In the genomic region with DNA sequence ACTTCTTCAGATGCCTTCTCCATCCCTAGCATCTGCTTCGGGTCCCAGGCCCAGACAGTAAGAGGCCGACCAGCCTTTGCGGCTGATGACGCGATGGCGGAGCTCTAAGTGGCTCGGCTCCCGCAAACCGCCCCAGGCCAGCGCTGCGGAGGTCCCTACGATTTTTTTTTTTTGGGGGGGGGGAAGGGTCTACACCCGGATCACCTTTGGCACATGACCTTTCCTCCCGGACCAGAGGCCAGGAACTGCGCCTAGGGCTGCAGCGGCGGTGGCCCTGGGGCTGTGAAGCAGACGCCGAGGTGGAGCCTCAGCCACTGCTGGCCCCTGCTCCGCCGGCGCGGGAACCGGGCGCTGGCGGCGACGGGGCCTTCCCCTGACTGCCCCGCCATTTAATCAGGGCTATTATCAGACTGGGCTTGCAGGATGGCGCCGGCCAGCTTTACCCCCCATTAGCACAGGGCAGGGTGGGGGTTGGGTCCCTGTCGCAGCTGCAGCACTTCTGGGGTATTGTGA, we compare ENCODE assay signal across 8 mouse cellular contexts. TPM values are rescaled to one million over a fixed set of nuclear protein-coding genes. Genes with fewer than 3 reads are reported as not detected.
DNase-seq lines count a peak whose midpoint lies in the region; ATAC-seq and TF ChIP-seq lines count a peak whose summit lies in the region.

No protein-coding gene starts in this region.

- TF ChIP-seq EP300 in heart, adult 2 months (IDR thresholded peaks at IDR 0.05; ENCODE audit: insufficient read depth, low read depth, low read length): no peak

- peak; percentile 75 for ATAC-seq in hindbrain, embryonic 13.5 days (ENCODE audit: low FRiP score)
- peak; percentile 65 for ATAC-seq in midbrain, embryonic 15.5 days (replicated peaks)

- peak overlapping the region; percentile 43 for H3K27ac ChIP-seq in heart, adult 2 months
- 0 out of 2 replicates have a peak overlapping the region, but pooled peaks have one; percentile 44 for H3K27ac ChIP-seq in embryonic facial prominence, embryonic 10.5 days (replicated peaks)
- no peak overlapping the region for H3K27ac ChIP-seq in hindbrain, embryonic 13.5 days
- H3K27ac ChIP-seq in midbrain, embryonic 15.5 days: no peak overlapping the region

- no peaks in the 10 kb centered on the region for H3K36me3 ChIP-seq in heart, adult 2 months (ENCODE audit: control insufficient read depth, insufficient read depth, low read length)
- H3K36me3 ChIP-seq in embryonic facial prominence, embryonic 10.5 days (replicated peaks): no peaks in the 10 kb centered on the region
- no peaks in the 10 kb centered on the region for H3K36me3 ChIP-seq in hindbrain, embryonic 13.5 days
- H3K36me3 ChIP-seq in midbrain, embryonic 15.5 days (replicated peaks): no peaks in the 10 kb centered on the region

- H3K27me3 ChIP-seq in heart, adult 2 months (ENCODE audit: control insufficient read depth, insufficient read depth, low read length): peaks cover 1% of the 10 kb centered on the region; the same call in 1 of the 2 replicates
- peaks cover 73% of the 10 kb centered on the region for H3K27me3 ChIP-seq in embryonic facial prominence, embryonic 10.5 days (replicated peaks; ENCODE audit: low read depth, poor library complexity, severe bottlenecking)
- peaks cover 81% of the 10 kb centered on the region for H3K27me3 ChIP-seq in hindbrain, embryonic 13.5 days
- H3K27me3 ChIP-seq in midbrain, embryonic 15.5 days (replicated peaks): peaks cover 67% of the 10 kb centered on the region

- intact Hi-C loops in heart, adult 2 months (cut with DNase I): no loop called here
- intact Hi-C loops in heart, postnatal 25 days (cut with DNase I): no loop called here
- intact Hi-C loops in gastrocnemius, postnatal 36 days (cut with DNase I): no loop called here

- no peaks in the 10 kb centered on the region for H3K79me2 ChIP-seq in heart, adult 2 months (replicated peaks; ENCODE audit: control insufficient read depth, insufficient read depth, low read length)

- H3K4me2 ChIP-seq in hindbrain, embryonic 13.5 days: peak overlapping the region; percentile 56
- peak overlapping the region; percentile 59 for H3K4me2 ChIP-seq in midbrain, embryonic 15.5 days

- H3K9me3 ChIP-seq in embryonic facial prominence, embryonic 10.5 days: no peaks in the 10 kb centered on the region
- H3K9me3 ChIP-seq in hindbrain, embryonic 13.5 days: no peaks in the 10 kb centered on the region
- H3K9me3 ChIP-seq in midbrain, embryonic 15.5 days: no peaks in the 10 kb centered on the region

- H3K4me1 ChIP-seq in heart, adult 2 months (ENCODE audit: control insufficient read depth, insufficient read depth, low read length): peaks cover 2% of the 10 kb centered on the region
- peaks cover 20% of the 10 kb centered on the region for H3K4me1 ChIP-seq in embryonic facial prominence, embryonic 10.5 days
- H3K4me1 ChIP-seq in hindbrain, embryonic 13.5 days (replicated peaks): peaks cover 23% of the 10 kb centered on the region
- peaks cover 17% of the 10 kb centered on the region for H3K4me1 ChIP-seq in midbrain, embryonic 15.5 days

- peak; percentile 45 to 63 for DNase-seq in heart, adult 2 months
- no peak for DNase-seq in heart, postnatal 25 days (ENCODE audit: low spot score)
- peak; percentile 68 for DNase-seq in embryonic facial prominence, embryonic 10.5 days (ENCODE audit: low spot score)
- DNase-seq in adipocyte (ENCODE audit: low spot score): no peak
- no peak for DNase-seq in gastrocnemius, postnatal 36 days
- no peak for DNase-seq in left cerebral cortex, adult 11 months (ENCODE audit: low spot score)

- peak overlapping the region; percentile 55 for H3K9ac ChIP-seq in heart, adult 2 months (ENCODE audit: low read depth, low read length)
- H3K9ac ChIP-seq in hindbrain, embryonic 13.5 days: 0 out of 2 replicates have a peak overlapping the region, but pooled peaks have one; percentile 29
- H3K9ac ChIP-seq in midbrain, embryonic 15.5 days: no peak overlapping the region

- H3K4me3 ChIP-seq in heart, adult 2 months: peak overlapping the region; percentile 41
- H3K4me3 ChIP-seq in embryonic facial prominence, embryonic 10.5 days: peak overlapping the region; percentile 60
- H3K4me3 ChIP-seq in hindbrain, embryonic 13.5 days: peak overlapping the region; percentile 31
- H3K4me3 ChIP-seq in midbrain, embryonic 15.5 days: peak overlapping the region; percentile 32

- TF ChIP-seq POLR2A in heart, adult 2 months (IDR thresholded peaks at IDR 0.05; ENCODE audit: insufficient read depth, low read depth, low read length): no peak

- WGBS in heart, adult 2 months: 2% methylated on average over 32 of the region's 32 CpGs
- under 1% methylated on average over 32 of the region's 32 CpGs for WGBS in embryonic facial prominence, embryonic 10.5 days
- under 1% methylated on average over 31 of the region's 32 CpGs for WGBS in hindbrain, embryonic 13.5 days
- WGBS in midbrain, embryonic 15.5 days: 0% methylated on average over 32 of the region's 32 CpGs

- TF ChIP-seq CTCF in heart, adult 2 months (IDR thresholded peaks at IDR 0.05): no peak

RNA-seq across cellular contexts. Expression of gene Tbx20, which starts 6.9 kb away (rescaled TPM):
- total RNA-seq in heart, adult 2 months (2021): 10 to 100 TPM; 83.0 to 83.2 TPM
- polyA plus RNA-seq in heart, adult 2 months (2012; rRNA removed): 33.9 and 45.2 TPM in 2 replicates
- total RNA-seq in heart, postnatal 25 days (2021): 10 to 100 TPM; 88.9 to 92.6 TPM
- polyA plus RNA-seq in embryonic facial prominence, embryonic 10.5 days (2016; fragmentation: Nextera tagmentation; extraction: Ambion mirVana): 0.87 and 2.1 TPM in 2 replicates
- 2.1 TPM in 2 replicates for polyA plus RNA-seq in hindbrain, embryonic 13.5 days (2015; fragmentation: Nextera tagmentation; extraction: Ambion mirVana)
- polyA plus RNA-seq in midbrain, embryonic 15.5 days (2015; fragmentation: Nextera tagmentation; extraction: Ambion mirVana): 0.04 and 0.14 TPM in 2 replicates
- total RNA-seq in gastrocnemius, postnatal 36 days (2021): not detected

Comparison
In these comparisons a context has a peak if more than half of its experiments do, and no peak if none do; other contexts are left out.
1. DNase-seq: peak in heart, adult 2 months (2 of 2) and embryonic facial prominence, embryonic 10.5 days (single experiment); none in heart, postnatal 25 days (single experiment), adipocyte (single experiment), gastrocnemius, postnatal 36 days (0 of 2) and left cerebral cortex, adult 11 months (single experiment).
2. H3K27ac ChIP-seq: peak in heart, adult 2 months (single experiment) and embryonic facial prominence, embryonic 10.5 days (single experiment); none in hindbrain, embryonic 13.5 days (single experiment) and midbrain, embryonic 15.5 days (single experiment).
3. RNA of gene Tbx20, which starts 6.9 kb away (polyA plus RNA-seq): 33.9 to 45.2 TPM in heart, adult 2 months; 2.1 TPM in hindbrain, embryonic 13.5 days, 0.87 to 2.1 TPM in embryonic facial prominence, embryonic 10.5 days and 0.04 to 0.14 TPM in midbrain, embryonic 15.5 days; every median in the first group is over 10 times any median in the second.
4. Peak in every context shown above with its lines, with median percentiles within 50 percentile points of each other: H3K4me3 ChIP-seq.